Mouse (Mus musculus) midbrain, embryonic 16.5 days (tissue): Measurements from ENCODE around the gene Adad2. TPM values are rescaled to one million over a fixed set of nuclear protein-coding genes. Genes with fewer than 3 reads are reported as not detected.
A peak's percentile ranks its signal among the peaks of the same experiment; 100 is the strongest.

Experiments
- ATAC-seq: fragments of 200-750 bp; cut with Nextera tagmentation; 2 replicates; pipeline ENCODE4 v1.8.0; 2017; ENCODE audit warnings: moderate TSS enrichment
- H3K27ac ChIP-seq: fragments of 300-500 bp; sonication (generic); 2 replicates; pipeline ENCODE4 v1.5.1; 2014; ENCODE audit warnings: mild to moderate bottlenecking, low read length, mixed read lengths
- H3K27me3 ChIP-seq: fragments of 300-500 bp; sonication (generic); 2 replicates; pipeline ENCODE4 v1.6.1; 2014; ENCODE audit warnings: low read depth, low read length, mixed read lengths; ENCODE audit not compliant: control insufficient read depth, insufficient read depth
- H3K36me3 ChIP-seq: fragments of 300-500 bp; sonication (generic); 2 replicates; pipeline ENCODE4 v1.6.1; 2014; ENCODE audit warnings: mild to moderate bottlenecking, low read length, moderate library complexity, mixed read lengths; ENCODE audit not compliant: control insufficient read depth, insufficient read depth
- H3K4me1 ChIP-seq: fragments of 300-500 bp; sonication (generic); 2 replicates; pipeline ENCODE4 v1.6.1; 2014; ENCODE audit warnings: mild to moderate bottlenecking, low read length, mixed read lengths; ENCODE audit not compliant: control insufficient read depth, insufficient read depth
- H3K4me2 ChIP-seq: fragments of 300-500 bp; sonication (generic); 2 replicates; pipeline ENCODE4 v1.6.1; 2014; ENCODE audit warnings: mild to moderate bottlenecking, low read length, mixed read lengths
- H3K4me3 ChIP-seq: fragments of 300-500 bp; sonication (generic); 2 replicates; pipeline ENCODE4 v1.5.1; 2014; ENCODE audit warnings: low read depth, mild to moderate bottlenecking, low read length, moderate library complexity, mixed read lengths
- H3K9ac ChIP-seq: fragments of 300-500 bp; sonication (generic); 2 replicates; pipeline ENCODE4 v1.6.1; 2014; ENCODE audit warnings: low read depth, low read length, mixed read lengths
- H3K9me3 ChIP-seq: fragments of 300-500 bp; sonication (generic); replicated peaks from 2 replicates; pipeline ENCODE4 v1.6.1; 2014; ENCODE audit warnings: mild to moderate bottlenecking, low read length, mixed read lengths; ENCODE audit not compliant: control insufficient read depth, poor library complexity, severe bottlenecking
- WGBS: fragments of 180-500 bp; shearing (Covaris S2); extraction: QIAGEN DNeasy Blood & Tissue Kit; methylation state at CpG from one replicate; pipeline ENCODE4 v1.1.7; 2014; 5-methylcytosine and 5-hydroxymethylcytosine counted together
- polyA plus RNA-seq: library from polyadenylated mRNA; unstranded; fragments of >200 nt; fragmentation: Nextera tagmentation; extraction: Ambion mirVana; gene quantifications from 2 replicates; pipeline ENCODE4 v1.2.1, GENCODE M21; 2015

Adad2 gene
- polyA plus RNA-seq, 1 experiment from 2014 or later = 0.19 TPM

- no peaks in the 10 kb centered on the region for H3K9me3 ChIP-seq
- ATAC-seq = no peak; the same call in 1 of the 2 replicates
- WGBS = 2% methylated on average over 16 of the region's 16 CpGs
- H3K4me3 ChIP-seq = peak overlapping the region; percentile 91
- peak overlapping the region; percentile 79 for H3K4me2 ChIP-seq
- H3K27ac ChIP-seq = no peak overlapping the region
- peak overlapping the region; percentile 87 for H3K9ac ChIP-seq
- H3K4me1 ChIP-seq = peaks cover 18% of the 10 kb centered on the region
- no peaks in the 10 kb centered on the region for H3K36me3 ChIP-seq
- 0 out of 2 replicates have a peak, but pooled peaks cover 2% of the 10 kb centered on the region for H3K27me3 ChIP-seq
Observed at GRCm38 (mm10) chr8:119575366-119575726, 37.2 kb upstream of the Adad2 start.

- no peak overlapping the region for H3K4me3 ChIP-seq
- no peaks in the 10 kb centered on the region for H3K36me3 ChIP-seq
- H3K4me2 ChIP-seq = no peak overlapping the region
- H3K4me1 ChIP-seq = peaks cover under 1% of the 10 kb centered on the region; the same call in 1 of the 2 replicates
- 49% methylated on average over 13 of the region's 13 CpGs for WGBS
- no peaks in the 10 kb centered on the region for H3K9me3 ChIP-seq
- H3K9ac ChIP-seq = no peak overlapping the region
- ATAC-seq = no peak
- 0 out of 2 replicates have a peak, but pooled peaks cover 2% of the 10 kb centered on the region for H3K27me3 ChIP-seq
- H3K27ac ChIP-seq = no peak overlapping the region
Observed at GRCm38 (mm10) chr8:119579096-119579495, 33.5 kb upstream of the Adad2 start.

- no peaks in the 10 kb centered on the region for H3K36me3 ChIP-seq
- no peaks in the 10 kb centered on the region for H3K9me3 ChIP-seq
- 0 out of 2 replicates have a peak, but pooled peaks cover 2% of the 10 kb centered on the region for H3K27me3 ChIP-seq
- ATAC-seq = no peak
- H3K9ac ChIP-seq = no peak overlapping the region
- H3K27ac ChIP-seq = no peak overlapping the region
- no peaks in the 10 kb centered on the region for H3K4me1 ChIP-seq
- 94% methylated on average over 5 of the region's 5 CpGs for WGBS
- H3K4me3 ChIP-seq = no peak overlapping the region
- H3K4me2 ChIP-seq = no peak overlapping the region
Observed at GRCm38 (mm10) chr8:119580441-119581161, 31.9 kb upstream of the Adad2 start.

- no peak overlapping the region for H3K27ac ChIP-seq
- H3K27me3 ChIP-seq = no peaks in the 10 kb centered on the region
- H3K4me2 ChIP-seq = peak overlapping the region; percentile 55
- H3K4me3 ChIP-seq = peak overlapping the region; percentile 31
- 24% methylated on average over 24 of the region's 24 CpGs for WGBS
- no peak for ATAC-seq
- H3K9me3 ChIP-seq = no peaks in the 10 kb centered on the region
- H3K36me3 ChIP-seq = no peaks in the 10 kb centered on the region
- peaks cover 4% of the 10 kb centered on the region; the same call in 1 of the 2 replicates for H3K4me1 ChIP-seq
- H3K9ac ChIP-seq = peak overlapping the region; percentile 56; the same call in 1 of the 2 replicates
Observed at GRCm38 (mm10) chr8:119585901-119586300, 26.6 kb upstream of the Adad2 start.

GRCm38 (mm10) chr8:119588321-119588720 is 24.2 kb upstream of the Adad2 start:
- Histone ChIP-seq H3K4me1 (peaks cover 4% of the 10 kb centered on the region; the same call in 1 of the 2 replicates), H3K27me3 (no peaks in the 10 kb centered on the region), H3K27ac (no peak overlapping the region), H3K4me3 (no peak overlapping the region), H3K9ac (no peak overlapping the region), H3K4me2 (no peak overlapping the region), H3K36me3 (no peaks in the 10 kb centered on the region), H3K9me3 (no peaks in the 10 kb centered on the region)
- ATAC-seq = no peak
- WGBS = 69% methylated on average over 4 of the region's 4 CpGs

GRCm38 (mm10) chr8:119588844-119589243 is 23.7 kb upstream of the Adad2 start:
- WGBS = 21% methylated on average over 10 of the region's 10 CpGs
- H3K27ac ChIP-seq = no peak overlapping the region
- no peak overlapping the region for H3K4me3 ChIP-seq
- H3K27me3 ChIP-seq = no peaks in the 10 kb centered on the region
- no peak overlapping the region for H3K4me2 ChIP-seq
- H3K9me3 ChIP-seq = no peaks in the 10 kb centered on the region
- no peak overlapping the region for H3K9ac ChIP-seq
- no peaks in the 10 kb centered on the region for H3K36me3 ChIP-seq
- ATAC-seq = no peak
- H3K4me1 ChIP-seq = peaks cover 4% of the 10 kb centered on the region; the same call in 1 of the 2 replicates

- Histone ChIP-seq H3K9ac (no peak overlapping the region), H3K4me3 (no peak overlapping the region), H3K9me3 (no peaks in the 10 kb centered on the region), H3K27ac (no peak overlapping the region), H3K4me2 (no peak overlapping the region), H3K27me3 (no peaks in the 10 kb centered on the region), H3K4me1 (peaks cover 4% of the 10 kb centered on the region; the same call in 1 of the 2 replicates), H3K36me3 (no peaks in the 10 kb centered on the region)
- ATAC-seq = no peak
- 87% methylated on average over 14 of the region's 14 CpGs for WGBS
Observed at GRCm38 (mm10) chr8:119590348-119590747, 22.2 kb upstream of the Adad2 start.

GRCm38 (mm10) chr8:119591456-119591855 is 21.1 kb upstream of the Adad2 start:
- no peak for ATAC-seq
- H3K36me3 ChIP-seq = no peaks in the 10 kb centered on the region
- no peaks in the 10 kb centered on the region for H3K27me3 ChIP-seq
- H3K9ac ChIP-seq = no peak overlapping the region
- H3K4me1 ChIP-seq = no peaks in the 10 kb centered on the region
- H3K9me3 ChIP-seq = no peaks in the 10 kb centered on the region
- H3K4me3 ChIP-seq = no peak overlapping the region
- no peak overlapping the region for H3K4me2 ChIP-seq
- H3K27ac ChIP-seq = no peak overlapping the region
- WGBS = 91% methylated on average over 7 of the region's 7 CpGs

GRCm38 (mm10) chr8:119603771-119604170 is 8.8 kb upstream of the Adad2 start:
- H3K9ac ChIP-seq = peak overlapping the region; percentile 77; the same call in 1 of the 2 replicates

More at GRCm38 (mm10) chr8:119603771-119604170, 8.8 kb upstream of the Adad2 start:
- H3K27ac ChIP-seq = no peak overlapping the region
- H3K36me3 ChIP-seq = peaks cover 10% of the 10 kb centered on the region
- peak overlapping the region; percentile 60 for H3K4me2 ChIP-seq
- WGBS = 92% methylated on average over 4 of the region's 4 CpGs
- H3K4me3 ChIP-seq = no peak overlapping the region
- H3K4me1 ChIP-seq = peaks cover 9% of the 10 kb centered on the region
- H3K27me3 ChIP-seq = no peaks in the 10 kb centered on the region
- ATAC-seq = no peak
- no peaks in the 10 kb centered on the region for H3K9me3 ChIP-seq
